ENCODE assay signal across 19 mouse cellular contexts in genomic region chr9:73154347-73154746, GRCm38 (mm10). TPM values are rescaled to one million over a fixed set of nuclear protein-coding genes. Genes with fewer than 3 reads are reported as not detected.
A peak's percentile ranks its signal among the peaks of the same experiment; 100 is the strongest.
DNase-seq lines count a peak whose midpoint lies in the region; TF ChIP-seq lines count a peak whose summit lies in the region.
"Had no signal": no experiment of that assay in that cellular context is flagged by ENCODE, and none has a peak within 500 bp of the region (broad histone marks: within the 10 kb centered on the region; RNA-seq: fewer than 3 reads in every experiment).

No protein-coding gene starts in this region.

- peaks cover 11% of the 10 kb centered on the region for H3K9me3 ChIP-seq in E14TG2a.4 (ENCODE audit: low read length)
- H3K9me3 ChIP-seq: forebrain, embryonic 15.5 days; limb, embryonic 10.5 days; midbrain, embryonic 10.5 days had no signal

- H3K27ac ChIP-seq in heart, adult 2 months = no peak overlapping the region
- H3K27ac ChIP-seq in left cerebral cortex, adult 2 months = no peak overlapping the region
- no peak overlapping the region for H3K27ac ChIP-seq in cortical plate, adult 2 months (ENCODE audit: insufficient read depth, low read length)
- H3K27ac ChIP-seq: forebrain, embryonic 15.5 days; limb, embryonic 10.5 days; liver, embryonic 13.5 days; midbrain, embryonic 10.5 days had no signal

- H3K27me3 ChIP-seq in heart, adult 2 months (ENCODE audit: control insufficient read depth, insufficient read depth, low read length) = no peaks in the 10 kb centered on the region
- H3K27me3 ChIP-seq in E14TG2a.4 (ENCODE audit: insufficient read depth, low read length) = no peaks in the 10 kb centered on the region
- H3K27me3 ChIP-seq: forebrain, embryonic 15.5 days; liver, embryonic 13.5 days had no signal

- no peak overlapping the region for H3K9ac ChIP-seq in heart, adult 2 months (ENCODE audit: low read depth, low read length)
- H3K9ac ChIP-seq: forebrain, embryonic 15.5 days; liver, embryonic 13.5 days had no signal

- H3K4me3 ChIP-seq in heart, adult 2 months = no peak overlapping the region
- no peak overlapping the region for H3K4me3 ChIP-seq in left cerebral cortex, adult 2 months
- H3K4me3 ChIP-seq in E14TG2a.4 (replicated peaks; ENCODE audit: low read length) = no peak overlapping the region
- no peak overlapping the region for H3K4me3 ChIP-seq in cortical plate, adult 2 months (ENCODE audit: insufficient read depth, low read length)
- H3K4me3 ChIP-seq: forebrain, embryonic 15.5 days; limb, embryonic 10.5 days; liver, embryonic 13.5 days; midbrain, embryonic 10.5 days had no signal

- no peak for TF ChIP-seq POLR2A in heart, adult 2 months (IDR thresholded peaks at IDR 0.05; ENCODE audit: insufficient read depth, low read depth, low read length)
- no peak for TF ChIP-seq POLR2A in cortical plate, adult 2 months (IDR thresholded peaks at IDR 0.05; ENCODE audit: extremely low read depth, insufficient read depth, low read length)

- H3K4me1 ChIP-seq in heart, adult 2 months (ENCODE audit: control insufficient read depth, insufficient read depth, low read length) = no peaks in the 10 kb centered on the region
- H3K4me1 ChIP-seq in E14TG2a.4 (replicated peaks; ENCODE audit: low read depth, low read length) = peaks cover 9% of the 10 kb centered on the region
- H3K4me1 ChIP-seq in cortical plate, adult 2 months (ENCODE audit: control insufficient read depth, insufficient read depth, low read length) = no peaks in the 10 kb centered on the region
- H3K4me1 ChIP-seq: forebrain, embryonic 15.5 days; limb, embryonic 10.5 days; liver, embryonic 13.5 days; midbrain, embryonic 10.5 days had no signal

- 57% methylated on average over 9 of the region's 9 CpGs for WGBS in heart, adult 2 months

- no peaks in the 10 kb centered on the region for H3K36me3 ChIP-seq in heart, adult 2 months (ENCODE audit: control insufficient read depth, insufficient read depth, low read length)
- H3K36me3 ChIP-seq in E14TG2a.4 (ENCODE audit: insufficient read depth, low read length) = no peaks in the 10 kb centered on the region
- H3K36me3 ChIP-seq: forebrain, embryonic 15.5 days; limb, embryonic 10.5 days; liver, embryonic 13.5 days; midbrain, embryonic 10.5 days had no signal

- intact Hi-C loops in heart, adult 2 months (cut with DNase I) = no loop called here
- intact Hi-C loops in left cerebral cortex, adult 2 months (cut with DNase I) = no loop called here

- no peaks in the 10 kb centered on the region for H3K79me2 ChIP-seq in heart, adult 2 months (replicated peaks; ENCODE audit: control insufficient read depth, insufficient read depth, low read length)

- DNase-seq in heart, adult 2 months = no peak
- no peak for DNase-seq in heart, adult 8-10 months (ENCODE audit: low spot score)
- DNase-seq in left cerebral cortex, adult 2 months (ENCODE audit: extremely low spot score in 1 of 2, low spot score in 2 of 2) = no peak
- DNase-seq in left cerebral cortex, adult 11 months (ENCODE audit: low spot score) = no peak
- DNase-seq in thymus, postnatal 25 days = no peak
- DNase-seq: adrenal gland, postnatal 36 days; cerebellum, postnatal 25 days; heart, adult 18-20 months; kidney, postnatal 25 days; layer of hippocampus, postnatal 36 days; liver, embryonic 13.5 days had no signal

- TF ChIP-seq EP300 in heart, adult 2 months (IDR thresholded peaks at IDR 0.05; ENCODE audit: insufficient read depth, low read depth, low read length) = no peak

- peak; percentile 38 for TF ChIP-seq CTCF in heart, adult 2 months (IDR thresholded peaks at IDR 0.05)
- TF ChIP-seq CTCF in left cerebral cortex, adult 2 months (IDR thresholded peaks at IDR 0.05) = peak; percentile 57
- 0 out of 2 replicates have a peak, but pooled peaks have one; percentile 8 for TF ChIP-seq CTCF in E14TG2a.4 (conservative IDR thresholded peaks at IDR 0.05; ENCODE audit: low read length)
- TF ChIP-seq CTCF in cortical plate, adult 2 months (IDR thresholded peaks at IDR 0.05; ENCODE audit: extremely low read depth, insufficient read depth, low read length) = peak; percentile 27; the same call in 1 of the 2 replicates

RNA-seq across cellular contexts. Expression of gene Rsl24d1, which starts 41.1 kb away (rescaled TPM):
- 10 to 100 TPM; 50.1 to 51.7 TPM for total RNA-seq in heart, adult 2 months (2021)
- 25.3 and 48.6 TPM in 2 replicates for polyA plus RNA-seq in heart, adult 2 months (2012; rRNA removed)
- total RNA-seq in heart, adult 8-10 months (2022) = 10 to 100 TPM; 47.4 to 55.9 (median 49.5) TPM
- 10 to 100 TPM; 53.9 to 54.2 TPM for total RNA-seq in left cerebral cortex, adult 2 months (2021)
- polyA plus RNA-seq in cortical plate, adult 2 months (2012; rRNA removed) = 60.9 and 61.2 TPM in 2 replicates

RNA-seq across cellular contexts. Expression of gene Gm20509, which starts 52.1 kb away (rescaled TPM):
- total RNA-seq in heart, adult 2 months (2021) = not detected
- polyA plus RNA-seq in heart, adult 2 months (2012; rRNA removed) = not detected in 2 replicates
- not detected for total RNA-seq in heart, adult 8-10 months (2022)
- total RNA-seq in left cerebral cortex, adult 2 months (2021) = not detected
- polyA plus RNA-seq in cortical plate, adult 2 months (2012; rRNA removed) = not detected in 2 replicates
- total RNA-seq: gastrocnemius, adult 18-20 months; heart, adult 18-20 months; heart, postnatal 25 days; layer of hippocampus, postnatal 36 days had no signal
- polyA plus RNA-seq: forebrain, embryonic 15.5 days; intestine, embryonic 14.5 days; limb, embryonic 10.5 days; liver, embryonic 13.5 days; midbrain, embryonic 10.5 days had no signal

RNA-seq across cellular contexts. Expression of gene Khdc3, which starts 52.7 kb away (rescaled TPM):
- total RNA-seq in heart, adult 2 months (2021) = not detected
- not detected in 2 replicates for polyA plus RNA-seq in heart, adult 2 months (2012; rRNA removed)
- not detected for total RNA-seq in heart, adult 8-10 months (2022)
- total RNA-seq in left cerebral cortex, adult 2 months (2021) = 1 to 10 TPM; 2.4 to 2.8 TPM
- 0.27 and 0.40 TPM in 2 replicates for polyA plus RNA-seq in cortical plate, adult 2 months (2012; rRNA removed)
- total RNA-seq: gastrocnemius, adult 18-20 months; heart, postnatal 25 days had no signal
- polyA plus RNA-seq: forebrain, embryonic 15.5 days; limb, embryonic 10.5 days; midbrain, embryonic 10.5 days had no signal
